Comparison of ENCODE assay signal across 19 mouse cellular contexts in the genomic region with DNA sequence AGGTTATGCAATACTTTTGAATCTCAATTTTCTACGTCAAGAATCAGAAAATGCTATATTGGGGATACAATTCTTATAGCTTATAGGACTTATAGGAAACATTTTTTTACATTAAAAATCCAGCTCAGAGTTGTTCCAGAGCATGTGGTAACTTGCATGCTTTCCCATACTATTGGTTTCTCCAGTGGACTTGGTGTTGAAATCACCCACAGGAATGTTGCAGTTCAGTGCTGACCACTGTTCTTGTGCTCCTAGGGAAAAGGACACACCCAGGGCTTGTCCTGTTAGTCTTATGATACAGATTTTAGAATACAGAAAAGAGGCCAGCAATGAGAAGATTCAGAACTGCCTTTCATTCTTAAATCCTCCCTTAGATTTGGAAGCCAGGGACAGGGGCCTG.
DNase-seq lines count a peak whose midpoint lies in the region; TF ChIP-seq lines count a peak whose summit lies in the region.
"Had no signal": no experiment of that assay in that cellular context is flagged by ENCODE, and none has a peak within 500 bp of the region (broad histone marks: within the 10 kb centered on the region; RNA-seq: fewer than 3 reads in every experiment).

No protein-coding gene starts in this region.

- no peaks in the 10 kb centered on the region for H3K79me3 ChIP-seq in C2C12 (ENCODE audit: low read depth)

- intact Hi-C loops in left cerebral cortex, postnatal 4 days (cut with DNase I), result no loop called here

- H3K4me3 ChIP-seq in C2C12 (ENCODE audit: insufficient read depth, poor library complexity, severe bottlenecking) (no peak overlapping the region), myocyte (no peak overlapping the region)
- H3K4me3 ChIP-seq: embryonic facial prominence, embryonic 10.5 days; embryonic facial prominence, embryonic 12.5 days; forebrain, embryonic 13.5 days; forebrain, embryonic 15.5 days had no signal

- no peak for TF ChIP-seq CTCF in C2C12 (IDR thresholded peaks at IDR 0.05; ENCODE audit: control insufficient read depth, insufficient read depth, insufficient read length)

- no peak overlapping the region for H3ac ChIP-seq in C2C12 (ENCODE audit: control insufficient read depth, insufficient read length, low read depth)
- H3ac ChIP-seq in myocyte (ENCODE audit: control insufficient read depth, insufficient read length), result no peak overlapping the region

- no peaks in the 10 kb centered on the region for H3K27me3 ChIP-seq in C2C12 (ENCODE audit: control insufficient read depth, insufficient read depth, insufficient read length)
- no peaks in the 10 kb centered on the region for H3K27me3 ChIP-seq in myocyte (ENCODE audit: control insufficient read depth, insufficient read depth, insufficient read length)
- H3K27me3 ChIP-seq: embryonic facial prominence, embryonic 12.5 days; forebrain, embryonic 13.5 days; forebrain, embryonic 15.5 days; Patski had no signal

- peak overlapping the region; percentile 63 for H3K4me2 ChIP-seq in myocyte (ENCODE audit: low read depth)
- H3K4me2 ChIP-seq: embryonic facial prominence, embryonic 12.5 days; forebrain, embryonic 13.5 days; forebrain, embryonic 15.5 days had no signal

- H3K36me3 ChIP-seq in C2C12 (ENCODE audit: control insufficient read depth, insufficient read depth), result no peaks in the 10 kb centered on the region
- H3K36me3 ChIP-seq in myocyte (ENCODE audit: control insufficient read depth, insufficient read depth), result no peaks in the 10 kb centered on the region
- H3K36me3 ChIP-seq: embryonic facial prominence, embryonic 10.5 days; embryonic facial prominence, embryonic 12.5 days; forebrain, embryonic 15.5 days had no signal

- DNase-seq in 3134 (ENCODE audit: extremely low read depth, insufficient read length, low spot score), result peak; percentile 3
- no peak for DNase-seq in adrenal gland, postnatal 14 days
- DNase-seq in left cerebral cortex, postnatal 4 days, result no peak
- DNase-seq: adrenal gland, adult 8-10 months; adrenal gland, postnatal 25 days; B cell, adult 2 months; cerebellum, adult 11-12 months; cerebellum, adult 2 months; cerebellum, adult 9-10 months; cerebellum, postnatal 10 days; cerebellum, postnatal 25 days; forebrain, postnatal 0 days had no signal

- H3K79me2 ChIP-seq in C2C12 (ENCODE audit: control insufficient read depth, insufficient read depth) (no peaks in the 10 kb centered on the region), myocyte (ENCODE audit: control insufficient read depth, insufficient read depth) (no peaks in the 10 kb centered on the region)

- no peak for TF ChIP-seq POLR2A in myocyte (IDR thresholded peaks at IDR 0.05; ENCODE audit: insufficient read length, low read depth)

TF ChIP-seq in C2C12, 6 proteins besides CTCF, POLR2A, EP300 and RAD21:
- no peak for TF ChIP-seq MYOD1 (IDR thresholded peaks at IDR 0.05; ENCODE audit: control insufficient read depth, insufficient read length, low read depth)
- no peak for TF ChIP-seq FOSL1 (IDR thresholded peaks at IDR 0.05; ENCODE audit: insufficient read depth, low read length, poor library complexity, severe bottlenecking)
- no peak for TF ChIP-seq MAX (IDR thresholded peaks at IDR 0.05)
- no peak for TF ChIP-seq MYOG (IDR thresholded peaks at IDR 0.05; ENCODE audit: control insufficient read depth, extremely low read depth, insufficient read length)
- peak; percentile 67 for TF ChIP-seq CEBPB (IDR thresholded peaks at IDR 0.05; ENCODE audit: low read depth)
- TF ChIP-seq USF1 (IDR thresholded peaks at IDR 0.05; ENCODE audit: low read depth), result no peak

TF ChIP-seq in myocyte, 11 proteins besides CTCF, POLR2A, EP300 and RAD21:
- TF ChIP-seq CEBPB (IDR thresholded peaks at IDR 0.05; ENCODE audit: insufficient read depth, poor library complexity, severe bottlenecking) (peak; percentile 86), TCF12 (IDR thresholded peaks at IDR 0.05; ENCODE audit: insufficient read depth, poor library complexity, severe bottlenecking) (no peak)
